Mouse (Mus musculus) liver, embryonic 14.5 days (tissue): ENCODE measurements around the gene Dgkz. TPM values are rescaled to one million over a fixed set of nuclear protein-coding genes. Genes with fewer than 3 reads are reported as not detected.

Experiments used
- ATAC-seq: fragments of 200-750 bp; cut with Nextera tagmentation; 2 replicates; pipeline ENCODE4 v1.8.0; 2017; ENCODE audit warnings: moderate number of reproducible peaks, mild to moderate bottlenecking, moderate library complexity; ENCODE audit not compliant: insufficient read depth
- DNase-seq, 3 experiments: peaks; one replicate each; pipeline ENCODE4 v3.0.0-alpha.2; 2012 to 2013; ENCODE audit warnings: low read depth in 3 of 3, low spot score in 3 of 3
- H3K27ac ChIP-seq: fragments of 300-500 bp; sonication (generic); 2 replicates; pipeline ENCODE4 v1.5.1; 2014; ENCODE audit warnings: moderate library complexity, mild to moderate bottlenecking, control low read depth, inconsistent platforms
- H3K27me3 ChIP-seq: fragments of 300-500 bp; sonication (generic); 2 replicates; pipeline ENCODE4 v1.6.1; 2014; ENCODE audit warnings: mild to moderate bottlenecking, low read length, moderate library complexity; ENCODE audit not compliant: control insufficient read depth, insufficient read depth
- H3K36me3 ChIP-seq: fragments of 300-500 bp; sonication (generic); replicated peaks from 2 replicates; pipeline ENCODE4 v1.6.1; 2014; ENCODE audit warnings: low read depth; ENCODE audit not compliant: control insufficient read depth, insufficient read depth
- H3K4me1 ChIP-seq, 2 experiments: fragments of 200-500 bp in 1 of 2; fragments of 300-500 bp in 1 of 2; sonication (generic) in 1 of 2; replicated peaks; 2 replicates each; pipeline ENCODE4 v1.6.1; 2012 to 2014; ENCODE audit warnings: antibody characterized with exemption in 1 of 2, inconsistent platforms in 1 of 2, low read length in 1 of 2; ENCODE audit not compliant: control insufficient read depth in 2 of 2, insufficient read depth in 2 of 2
- H3K4me2 ChIP-seq: fragments of 300-500 bp; sonication (generic); 2 replicates; pipeline ENCODE4 v1.6.1; 2014; ENCODE audit warnings: low read depth, mild to moderate bottlenecking, control low read depth, moderate library complexity
- H3K4me3 ChIP-seq, 2 experiments: fragments of 200-500 bp in 1 of 2; fragments of 300-500 bp in 1 of 2; sonication (generic) in 1 of 2; 2 replicates each; pipeline ENCODE4 v1.5.1; 2012 to 2014; ENCODE audit warnings: low read depth in 2 of 2, low read length in 2 of 2, mild to moderate bottlenecking in 2 of 2, control low read depth in 1 of 2, inconsistent platforms in 1 of 2, moderate library complexity in 1 of 2; ENCODE audit not compliant: insufficient read depth in 1 of 2
- H3K9ac ChIP-seq: fragments of 300-500 bp; sonication (generic); replicated peaks from 2 replicates; pipeline ENCODE4 v1.6.1; 2014; ENCODE audit warnings: mild to moderate bottlenecking, control low read depth, moderate library complexity
- H3K9me3 ChIP-seq: fragments of 300-500 bp; sonication (generic); 2 replicates; pipeline ENCODE4 v1.6.1; 2016; ENCODE audit warnings: low read length, mixed read lengths; ENCODE audit not compliant: control insufficient read depth
- CTCF ChIP-seq: IDR thresholded peaks from 2 replicates; pipeline ENCODE4 v1.5.1; 2016; ENCODE audit warnings: antibody characterized with exemption, low read depth, control low read depth
- EP300 ChIP-seq: IDR thresholded peaks from 2 replicates; pipeline ENCODE4 v1.6.1; 2016; ENCODE audit warnings: antibody characterized with exemption, low read depth
- WGBS: fragments of 180-500 bp; shearing (Covaris S2); extraction: QIAGEN DNeasy Blood & Tissue Kit; methylation state at CpG from one replicate; pipeline ENCODE4 v1.1.7; 2014; ENCODE audit not compliant: insufficient replicate concordance; 5-methylcytosine and 5-hydroxymethylcytosine counted together
- polyA plus RNA-seq, 2 experiments: library from polyadenylated mRNA; depleted of rRNA in 1 of 2; stranded (reverse) in 1 of 2; unstranded in 1 of 2; fragments of >200 nt; fragmentation: Nextera tagmentation in 1 of 2; extraction: Ambion mirVana in 1 of 2; gene quantifications; 2 replicates each; pipeline versions ENCODE4 v1.2.1 to v1.2.3; 2012 to 2014

Dgkz gene
- polyA plus RNA-seq, 2 experiments, result 19.6 to 60.7 TPM

DNA sequence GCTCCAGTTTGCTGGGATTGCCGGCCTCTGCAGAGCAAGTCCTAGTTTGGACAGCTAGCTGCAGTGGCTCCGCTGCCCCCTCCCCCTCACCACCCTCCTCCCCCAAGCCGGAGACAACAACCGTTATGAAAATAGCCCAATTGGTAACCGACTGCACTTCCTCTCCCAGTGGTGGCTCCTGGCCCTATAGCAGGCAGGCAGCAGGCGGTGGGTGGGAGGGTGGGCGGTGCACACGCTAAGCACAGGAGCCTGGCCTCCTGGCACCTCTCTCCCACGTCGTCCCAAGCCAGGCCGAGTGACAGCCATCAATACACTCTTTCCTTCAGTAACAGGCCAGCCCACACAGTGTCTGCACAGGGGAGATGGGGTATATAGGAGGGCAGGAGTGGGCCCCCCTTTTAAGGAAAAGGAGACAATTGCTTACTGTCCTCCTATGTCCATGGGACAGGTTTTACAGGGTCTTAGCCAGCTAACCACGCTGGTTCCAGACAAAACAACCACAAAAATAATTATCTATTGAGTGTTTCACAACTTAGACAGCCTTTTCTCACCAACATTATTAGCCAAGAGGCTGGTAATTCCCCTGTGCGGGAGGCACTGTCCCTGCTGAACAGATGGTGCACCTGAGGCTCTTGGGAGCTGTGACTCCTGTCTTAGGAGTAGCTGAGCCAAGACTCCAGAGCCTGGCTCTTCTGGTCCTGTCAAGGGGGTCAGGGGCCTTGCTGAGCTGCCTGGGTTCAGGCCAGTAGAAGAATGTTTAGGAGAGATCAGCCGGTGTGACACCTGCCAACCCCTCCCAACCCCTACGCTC is 25.2 kb downstream of the Dgkz start:
- DNase-seq (peak in 1 of 3 experiments; percentile 59), ATAC-seq (peak; percentile 74)
- TF ChIP-seq CTCF, result 0 out of 2 replicates have a peak, but pooled peaks have one; percentile 1
- TF ChIP-seq EP300, result no peak
- peak overlapping the region; percentile 74 for H3K27ac ChIP-seq
- WGBS, result 7% methylated on average over 15 of the region's 15 CpGs
- peak overlapping the region; percentile 48 to 53 for H3K4me3 ChIP-seq
- H3K27me3 ChIP-seq, result no peaks in the 10 kb centered on the region
- peak overlapping the region; percentile 68 for H3K4me2 ChIP-seq
- peaks cover 52 to 68% of the 10 kb centered on the region in 2 experiments for H3K4me1 ChIP-seq
- peak overlapping the region; percentile 63 for H3K9ac ChIP-seq
- H3K9me3 ChIP-seq, result no peaks in the 10 kb centered on the region
- H3K36me3 ChIP-seq, result no peaks in the 10 kb centered on the region; the same call in 1 of the 2 replicates

DNA sequence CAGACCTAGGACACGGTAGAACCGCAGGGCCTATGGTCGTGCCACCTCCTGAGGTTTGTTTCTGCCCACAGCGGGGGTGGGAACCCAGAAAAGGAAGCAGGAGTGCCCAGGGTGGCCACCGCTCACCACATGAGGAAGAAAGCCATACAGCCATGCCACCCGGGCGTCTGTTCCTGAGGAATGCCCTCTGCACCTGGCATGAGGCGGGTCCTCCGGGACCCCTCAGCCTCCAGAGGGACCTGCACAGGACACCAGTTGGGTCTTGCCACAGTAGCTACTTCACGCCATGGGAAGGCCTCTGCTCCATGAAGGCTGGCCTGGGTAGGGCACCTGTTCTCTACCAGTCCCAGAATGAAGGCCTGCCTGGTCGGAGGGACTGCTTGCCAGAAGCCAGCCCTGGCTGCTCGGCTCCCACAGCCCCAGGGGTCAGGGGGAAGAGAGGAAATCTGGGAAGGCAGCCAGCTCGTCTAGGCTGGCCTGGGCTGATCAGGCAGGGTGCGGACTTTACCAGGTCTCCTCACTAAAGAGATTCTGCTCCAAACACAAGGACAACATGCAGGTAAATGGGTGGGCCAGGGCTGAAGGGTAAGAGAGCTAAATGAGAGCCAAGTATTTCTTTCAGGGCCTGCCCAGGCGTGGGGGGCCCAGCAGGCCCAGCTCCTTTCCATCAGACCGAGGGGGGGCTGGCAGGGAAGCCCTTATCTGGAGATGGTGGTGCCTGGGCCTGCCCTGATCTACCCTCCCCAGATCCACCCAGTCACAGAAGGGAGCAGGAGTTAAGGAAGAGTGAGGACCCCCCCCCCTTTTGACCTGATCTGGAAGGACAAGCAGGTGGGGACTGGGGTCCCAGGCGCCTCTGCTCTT is 26.0 kb downstream of the Dgkz start:
- Histone ChIP-seq H3K4me1 (peaks cover 50 to 62% of the 10 kb centered on the region in 2 experiments), H3K9me3 (no peaks in the 10 kb centered on the region), H3K4me2 (peak overlapping the region; percentile 68), H3K36me3 (peaks cover 4% of the 10 kb centered on the region; the same call in 1 of the 2 replicates), H3K9ac (peak overlapping the region; percentile 63), H3K27ac (peak overlapping the region; percentile 74), H3K4me3 (peak overlapping the region; percentile 48 to 53), H3K27me3 (no peaks in the 10 kb centered on the region)
- WGBS, result 7% methylated on average over 17 of the region's 17 CpGs
- TF ChIP-seq CTCF, result 0 out of 2 replicates have a peak, but pooled peaks have one; percentile 6
- TF ChIP-seq EP300, result peak; percentile 88
- peak; percentile 81 for ATAC-seq
- peak in 1 of 3 experiments; percentile 62 for DNase-seq

DNA sequence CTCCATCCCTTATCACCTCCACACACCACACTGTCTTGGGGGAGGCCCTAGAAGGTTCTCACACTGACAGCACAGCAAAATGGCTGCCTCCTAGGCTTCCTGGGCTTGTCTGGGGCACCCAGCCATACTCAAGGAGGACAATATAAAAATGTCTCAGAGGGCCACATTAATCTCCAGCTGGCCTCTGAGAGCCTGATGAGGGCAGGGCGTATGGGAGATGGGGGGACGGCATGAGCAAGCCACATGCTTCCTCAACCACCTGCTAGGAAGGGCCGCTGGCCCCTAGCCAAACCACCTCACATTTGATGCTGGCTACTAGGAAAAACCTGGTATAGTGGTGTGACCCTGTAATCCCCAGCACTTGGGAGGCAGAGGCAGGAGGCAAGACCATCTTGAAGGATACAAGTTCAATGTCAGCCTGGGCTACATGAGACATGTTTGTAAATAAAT is 26.8 kb downstream of the Dgkz start:
- Histone ChIP-seq H3K27ac (peak overlapping the region; percentile 74), H3K27me3 (no peaks in the 10 kb centered on the region), H3K4me3 (peak overlapping the region; percentile 48 to 53), H3K36me3 (peaks cover 4% of the 10 kb centered on the region; the same call in 1 of the 2 replicates), H3K4me1 (peaks cover 50 to 60% of the 10 kb centered on the region in 2 experiments), H3K9me3 (no peaks in the 10 kb centered on the region), H3K4me2 (peak overlapping the region; percentile 68), H3K9ac (peak overlapping the region; percentile 63)
- DNase-seq, result no peak
- ATAC-seq, result peak; percentile 36
- WGBS, result 17% methylated on average over 3 of the region's 3 CpGs
- no peak for TF ChIP-seq CTCF
- TF ChIP-seq EP300, result no peak

DNA sequence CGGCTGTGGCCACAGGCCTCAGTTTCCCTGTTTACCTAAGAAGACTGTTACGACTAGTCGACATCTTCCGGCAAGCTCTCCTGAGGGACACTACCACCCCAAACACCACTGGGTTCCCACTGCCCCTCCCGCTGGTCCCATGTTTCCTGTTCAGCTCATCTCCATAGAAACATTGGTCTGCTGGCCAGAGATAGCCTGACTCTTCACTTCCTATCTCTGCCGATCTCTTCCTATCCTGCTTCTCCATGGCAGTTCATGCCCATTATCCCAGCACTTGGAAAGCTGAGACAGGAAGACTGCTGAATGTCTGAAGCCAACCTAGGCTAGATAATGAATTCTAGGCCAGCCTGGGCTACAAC is 27.5 kb downstream of the Dgkz start:
- DNase-seq, result peak; percentile 63 to 70 (median 64)
- Histone ChIP-seq H3K9me3 (no peaks in the 10 kb centered on the region), H3K4me3 (peak overlapping the region; percentile 45 to 48), H3K4me1 (peaks cover 47 to 55% of the 10 kb centered on the region in 2 experiments), H3K4me2 (peak overlapping the region; percentile 68), H3K36me3 (peaks cover 8% of the 10 kb centered on the region), H3K27ac (peak overlapping the region; percentile 74), H3K9ac (peak overlapping the region; percentile 63), H3K27me3 (no peaks in the 10 kb centered on the region)
- 5% methylated on average over 6 of the region's 6 CpGs for WGBS
- peak; percentile 57 for ATAC-seq
- no peak for TF ChIP-seq CTCF
- TF ChIP-seq EP300, result peak; percentile 70
